ENCODE assay signal across 8 mouse cellular contexts in the genomic region with DNA sequence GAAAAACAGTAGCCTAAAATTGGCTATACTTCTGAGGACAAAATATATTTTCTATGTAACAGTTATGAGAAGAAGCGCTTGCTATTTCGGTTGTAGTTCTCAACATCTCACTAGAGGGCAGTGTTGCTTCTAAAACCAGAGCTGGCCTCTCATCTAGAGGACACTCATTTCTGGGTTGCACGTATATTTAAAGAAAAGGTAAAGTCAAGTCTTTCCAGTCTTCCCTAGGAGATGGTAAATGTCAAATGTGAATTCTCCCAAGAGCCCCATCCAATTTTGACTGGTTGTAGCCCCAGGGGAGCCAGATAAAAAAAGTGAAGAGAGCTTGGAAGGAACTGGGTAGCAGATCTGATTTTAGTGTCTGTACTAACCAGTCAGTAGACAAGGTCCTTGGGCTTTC. TPM values are rescaled to one million over a fixed set of nuclear protein-coding genes. Genes with fewer than 3 reads are reported as not detected.
DNase-seq lines count a peak whose midpoint lies in the region; ATAC-seq and TF ChIP-seq lines count a peak whose summit lies in the region.

No protein-coding gene starts in this region.

- peak; percentile 52; the same call in 1 of the 2 replicates for TF ChIP-seq CTCF in liver, adult 2 months (IDR thresholded peaks at IDR 0.05; ENCODE audit: low read depth, low read length)

- ATAC-seq in cerebellum, adult (ENCODE audit: insufficient number of reproducible peaks, low FRiP score, low TSS enrichment): peak; percentile 21; the same call in 1 of the 2 replicates
- no peak for ATAC-seq in kidney, embryonic 16.5 days (ENCODE audit: low FRiP score, low TSS enrichment)

- 0 out of 2 replicates have a peak, but pooled peaks cover 2% of the 10 kb centered on the region for H3K36me3 ChIP-seq in kidney, embryonic 16.5 days (ENCODE audit: insufficient read depth, low read length)
- H3K36me3 ChIP-seq in liver, adult 2 months (ENCODE audit: control insufficient read depth, insufficient read depth, low read length): no peaks in the 10 kb centered on the region

- no peak for TF ChIP-seq POLR2A in liver, adult 2 months (IDR thresholded peaks at IDR 0.05; ENCODE audit: extremely low read depth, insufficient read depth, low read length)

- H3K79me2 ChIP-seq in liver, adult 2 months (ENCODE audit: control insufficient read depth, insufficient read depth, low read length): no peaks in the 10 kb centered on the region

- 0 out of 2 replicates have a peak overlapping the region, but pooled peaks have one; percentile 76 for H3K4me2 ChIP-seq in kidney, embryonic 16.5 days (replicated peaks; ENCODE audit: low read depth, low read length)

- no peak overlapping the region for H3K4me3 ChIP-seq in kidney, embryonic 16.5 days (ENCODE audit: low read length)
- H3K4me3 ChIP-seq in liver, adult 2 months (ENCODE audit: insufficient read depth, low read depth, low read length): no peak overlapping the region

- H3K9ac ChIP-seq in kidney, embryonic 16.5 days (replicated peaks; ENCODE audit: low read length): no peak overlapping the region
- H3K9ac ChIP-seq in liver, adult 2 months (ENCODE audit: low read depth, low read length): no peak overlapping the region

- peaks cover 3% of the 10 kb centered on the region; the same call in 1 of the 2 replicates for H3K27me3 ChIP-seq in kidney, embryonic 16.5 days (ENCODE audit: insufficient read depth, low read length)
- H3K27me3 ChIP-seq in liver, adult 2 months (ENCODE audit: control insufficient read depth, insufficient read depth, low read length): 0 out of 2 replicates have a peak, but pooled peaks cover 4% of the 10 kb centered on the region

- H3K9me3 ChIP-seq in kidney, embryonic 16.5 days (ENCODE audit: low read length): no peaks in the 10 kb centered on the region; the same call in 1 of the 2 replicates

- H3K27ac ChIP-seq in kidney, embryonic 16.5 days (ENCODE audit: low read length): no peak overlapping the region
- H3K27ac ChIP-seq in liver, adult 2 months (replicated peaks; ENCODE audit: insufficient read depth, low read depth, low read length): no peak overlapping the region

- H3K4me1 ChIP-seq in kidney, embryonic 16.5 days (ENCODE audit: insufficient read depth, low read length): peaks cover 12% of the 10 kb centered on the region
- no peaks in the 10 kb centered on the region for H3K4me1 ChIP-seq in liver, adult 2 months (ENCODE audit: control insufficient read depth, insufficient read depth, low read length)

- DNase-seq in urinary bladder, postnatal 25 days (ENCODE audit: low spot score): peak; percentile 38
- no peak for DNase-seq in urinary bladder, adult 2 months (ENCODE audit: low spot score)
- DNase-seq in gastrocnemius, adult 8-10 months (ENCODE audit: low spot score in 2 of 2): peak; percentile 19 to 23
- DNase-seq in liver, adult 2 months (ENCODE audit: extremely low read depth, low read depth, low spot score): peak; percentile 58
- DNase-seq in neural tube, embryonic 10.5 days (ENCODE audit: extremely low spot score, low spot score): peak; percentile 43
- peak; percentile 57 for DNase-seq in thymus, postnatal 4 days

- WGBS in kidney, embryonic 16.5 days: 3% methylated on average over 3 of the region's 3 CpGs
- 6% methylated on average over 3 of the region's 3 CpGs for WGBS in liver, adult 2 months

RNA-seq across cellular contexts. Expression of gene Plcl1, which starts 1.3 kb away (rescaled TPM):
- 6.7 and 9.2 TPM in 2 replicates for polyA plus RNA-seq in urinary bladder, adult 2 months (2012; rRNA removed)
- total RNA-seq in gastrocnemius, adult 8-10 months (2022): 1 to 10 TPM; 3.4 to 4.5 (median 4.3) TPM
- 3.9 and 4.5 TPM in 2 replicates for polyA plus RNA-seq in kidney, embryonic 16.5 days (2015; fragmentation: Nextera tagmentation; extraction: Ambion mirVana)
- total RNA-seq in liver, adult 2 months (2014; rRNA removed): 0.60 and 0.65 TPM in 2 replicates
- polyA plus RNA-seq in liver, adult 2 months (2012; rRNA removed): 0.04 and 0.09 TPM in 2 replicates

RNA-seq across cellular contexts. Expression of gene Boll, which starts 41.2 kb away (rescaled TPM):
- 0.07 TPM in 1 of 2 replicates, not detected in the other for polyA plus RNA-seq in urinary bladder, adult 2 months (2012; rRNA removed)
- not detected for total RNA-seq in gastrocnemius, adult 8-10 months (2022)
- polyA plus RNA-seq in kidney, embryonic 16.5 days (2015; fragmentation: Nextera tagmentation; extraction: Ambion mirVana): 0.36 and 0.46 TPM in 2 replicates
- 0.20 TPM in 1 of 2 replicates, not detected in the other for total RNA-seq in liver, adult 2 months (2014; rRNA removed)
- polyA plus RNA-seq in liver, adult 2 months (2012; rRNA removed): not detected in 2 replicates
